ENCODE assay signal across 8 mouse cellular contexts in genomic region chr7:24133996-24134828, GRCm38 (mm10). TPM values are rescaled to one million over a fixed set of nuclear protein-coding genes. Genes with fewer than 3 reads are reported as not detected.
DNase-seq lines count a peak whose midpoint lies in the region; ATAC-seq lines count a peak whose summit lies in the region.

Gene Zfp235, plus strand, starts transcription at chr7:24134169.

- DNase-seq in CD4-positive helper T cell, adult 2 months (ENCODE audit: low read depth, low spot score) = peak; percentile 91
- DNase-seq in brain, embryonic 18.5 days (ENCODE audit: low read depth, low spot score) = peak; percentile 83
- DNase-seq in kidney, postnatal 10 days = peak; percentile 90
- DNase-seq in natural killer cell, adult 2 months (ENCODE audit: low spot score in 2 of 2) = peak; percentile 66 to 75

- peaks cover 34% of the 10 kb centered on the region for H3K36me3 ChIP-seq in heart, embryonic 12.5 days
- peaks cover 34% of the 10 kb centered on the region for H3K36me3 ChIP-seq in liver, embryonic 12.5 days
- H3K36me3 ChIP-seq in stomach, embryonic 15.5 days = peaks cover 16% of the 10 kb centered on the region

- peak; percentile 98 for ATAC-seq in erythroid progenitor cell, adult 5-6 weeks (replicated peaks; ENCODE audit: low FRiP score, poor library complexity, severe bottlenecking)
- peak; percentile 94 for ATAC-seq in heart, embryonic 12.5 days (ENCODE audit: insufficient number of reproducible peaks, low FRiP score)
- peak; percentile 94 for ATAC-seq in liver, embryonic 12.5 days
- ATAC-seq in stomach, embryonic 15.5 days (ENCODE audit: insufficient read depth, low FRiP score, low read depth) = peak; percentile 94

- peaks cover 11% of the 10 kb centered on the region for H3K4me1 ChIP-seq in heart, embryonic 12.5 days (replicated peaks)
- H3K4me1 ChIP-seq in liver, embryonic 12.5 days = peaks cover 17% of the 10 kb centered on the region
- H3K4me1 ChIP-seq in stomach, embryonic 15.5 days = peaks cover 7% of the 10 kb centered on the region; the same call in 1 of the 2 replicates

- peak within 1 kb of the TSS; percentile 91 for H3K4me3 ChIP-seq in heart, embryonic 12.5 days
- peak within 1 kb of the TSS; percentile 70 for H3K4me3 ChIP-seq in liver, embryonic 12.5 days
- peak within 1 kb of the TSS; percentile 74 for H3K4me3 ChIP-seq in stomach, embryonic 15.5 days (replicated peaks)

- 2% methylated on average over 32 of the region's 32 CpGs for WGBS in heart, embryonic 12.5 days
- 5% methylated on average over 32 of the region's 32 CpGs for WGBS in liver, embryonic 12.5 days (ENCODE audit: insufficient replicate concordance)
- 3% methylated on average over 32 of the region's 32 CpGs for WGBS in stomach, embryonic 15.5 days

- no peaks in the 10 kb centered on the region for H3K27me3 ChIP-seq in heart, embryonic 12.5 days (replicated peaks)
- no peaks in the 10 kb centered on the region for H3K27me3 ChIP-seq in liver, embryonic 12.5 days (replicated peaks)
- H3K27me3 ChIP-seq in stomach, embryonic 15.5 days (replicated peaks) = no peaks in the 10 kb centered on the region

- peak within 1 kb of the TSS; percentile 89 for H3K9ac ChIP-seq in heart, embryonic 12.5 days
- H3K9ac ChIP-seq in liver, embryonic 12.5 days = peak within 1 kb of the TSS; percentile 74
- peak within 1 kb of the TSS; percentile 70 for H3K9ac ChIP-seq in stomach, embryonic 15.5 days

- peak within 1 kb of the TSS; percentile 87 for H3K4me2 ChIP-seq in heart, embryonic 12.5 days
- peak within 1 kb of the TSS; percentile 84 for H3K4me2 ChIP-seq in liver, embryonic 12.5 days
- peak within 1 kb of the TSS; percentile 61 for H3K4me2 ChIP-seq in stomach, embryonic 15.5 days

- H3K9me3 ChIP-seq in heart, embryonic 12.5 days (replicated peaks) = no peaks in the 10 kb centered on the region
- H3K9me3 ChIP-seq in liver, embryonic 12.5 days (replicated peaks) = no peaks in the 10 kb centered on the region
- no peaks in the 10 kb centered on the region for H3K9me3 ChIP-seq in stomach, embryonic 15.5 days

- H3K27ac ChIP-seq in heart, embryonic 12.5 days (ENCODE audit: poor library complexity, severe bottlenecking) = 0 out of 2 replicates have a peak within 1 kb of the TSS, but pooled peaks have one; percentile 19
- no peak within 1 kb of the TSS for H3K27ac ChIP-seq in liver, embryonic 12.5 days
- H3K27ac ChIP-seq in stomach, embryonic 15.5 days = no peak within 1 kb of the TSS

RNA-seq across cellular contexts. Expression of gene Zfp235, which starts in this region (rescaled TPM):
- 5.4 TPM in 1 of 2 replicates, not detected in the other for total RNA-seq in erythroid progenitor cell, adult 5-6 weeks (2015; ENCODE audit: low replicate concordance)
- not detected in 2 replicates for total RNA-seq in erythroid progenitor cell, adult 5-6 weeks (2017; ENCODE audit: low replicate concordance)
- 7.4 and 8.3 TPM in 2 replicates for polyA plus RNA-seq in heart, embryonic 12.5 days (2016; fragmentation: Nextera tagmentation; extraction: Ambion mirVana)
- 5.5 and 7.1 TPM in 2 replicates for polyA plus RNA-seq in liver, embryonic 12.5 days (2016; fragmentation: Nextera tagmentation; extraction: Ambion mirVana)
- polyA plus RNA-seq in stomach, embryonic 15.5 days (2015; fragmentation: Nextera tagmentation; extraction: Ambion mirVana) = 13.5 and 14.0 TPM in 2 replicates
